In genomic region chr9:97297538-97297937, GRCm38 (mm10) we compare ENCODE assay signal across 11 mouse cellular contexts.
A peak's percentile ranks its signal among the peaks of the same experiment; 100 is the strongest.
DNase-seq lines count a peak whose midpoint lies in the region; ATAC-seq and TF ChIP-seq lines count a peak whose summit lies in the region.
"Had no signal": no experiment of that assay in that cellular context is flagged by ENCODE, and none has a peak within 500 bp of the region (broad histone marks: within the 10 kb centered on the region; RNA-seq: fewer than 3 reads in every experiment).

No protein-coding gene starts in this region.

- no peak for DNase-seq in forebrain, embryonic 10.5 days (ENCODE audit: extremely low spot score, low spot score)
- DNase-seq in embryonic facial prominence, embryonic 10.5 days (ENCODE audit: low spot score), result peak; percentile 25
- peak; percentile 69 to 70 for DNase-seq in layer of hippocampus, adult 2 months (ENCODE audit: low spot score in 2 of 2)
- no peak for DNase-seq in thymus, postnatal 10 days (ENCODE audit: low spot score in 2 of 2)
- DNase-seq in thymus, postnatal 25 days, result no peak

- no peaks in the 10 kb centered on the region for H3K9me3 ChIP-seq in forebrain, embryonic 13.5 days (replicated peaks)
- H3K9me3 ChIP-seq in forebrain, embryonic 10.5 days, result peaks cover 4% of the 10 kb centered on the region; the same call in 1 of the 2 replicates
- no peaks in the 10 kb centered on the region for H3K9me3 ChIP-seq in ES-Bruce4 (replicated peaks; ENCODE audit: control insufficient read depth, insufficient read depth, low read length, poor library complexity, severe bottlenecking)
- 0 out of 2 replicates have a peak, but pooled peaks cover 2% of the 10 kb centered on the region for H3K9me3 ChIP-seq in embryonic facial prominence, embryonic 10.5 days
- H3K9me3 ChIP-seq in midbrain, embryonic 16.5 days (replicated peaks; ENCODE audit: control insufficient read depth, low read length, poor library complexity, severe bottlenecking), result no peaks in the 10 kb centered on the region

- peak; percentile 6 for TF ChIP-seq CTCF in ES-Bruce4 (IDR thresholded peaks at IDR 0.05; ENCODE audit: low read depth, low read length)
- TF ChIP-seq CTCF in layer of hippocampus, adult 2 months (conservative IDR thresholded peaks at IDR 0.05), result peak; percentile 79

- peaks cover 10% of the 10 kb centered on the region; the same call in 1 of the 2 replicates for H3K4me1 ChIP-seq in forebrain, embryonic 13.5 days
- H3K4me1 ChIP-seq in forebrain, embryonic 10.5 days, result peaks cover 15% of the 10 kb centered on the region
- no peaks in the 10 kb centered on the region for H3K4me1 ChIP-seq in ES-Bruce4 (ENCODE audit: control insufficient read depth, insufficient read depth, low read length)
- H3K4me1 ChIP-seq in embryonic facial prominence, embryonic 10.5 days, result 0 out of 2 replicates have a peak, but pooled peaks cover 8% of the 10 kb centered on the region
- no peaks in the 10 kb centered on the region; the same call in 1 of the 2 replicates for H3K4me1 ChIP-seq in midbrain, embryonic 16.5 days (ENCODE audit: control insufficient read depth, insufficient read depth, low read length)

- TF ChIP-seq EP300 in ES-Bruce4 (IDR thresholded peaks at IDR 0.05; ENCODE audit: insufficient read depth, low read depth, low read length), result no peak

- H3K36me3 ChIP-seq in forebrain, embryonic 13.5 days (ENCODE audit: poor library complexity, severe bottlenecking), result no peaks in the 10 kb centered on the region
- H3K36me3 ChIP-seq in forebrain, embryonic 10.5 days (replicated peaks), result no peaks in the 10 kb centered on the region
- H3K36me3 ChIP-seq in ES-Bruce4 (ENCODE audit: control insufficient read depth, insufficient read depth, low read length, poor library complexity, severe bottlenecking), result no peaks in the 10 kb centered on the region
- no peaks in the 10 kb centered on the region for H3K36me3 ChIP-seq in embryonic facial prominence, embryonic 10.5 days (replicated peaks)
- H3K36me3 ChIP-seq in midbrain, embryonic 16.5 days (ENCODE audit: control insufficient read depth, insufficient read depth, low read length), result no peaks in the 10 kb centered on the region
- H3K36me3 ChIP-seq: G1E had no signal

- no peak overlapping the region for H3K27ac ChIP-seq in forebrain, embryonic 13.5 days
- no peak overlapping the region for H3K27ac ChIP-seq in forebrain, embryonic 10.5 days
- H3K27ac ChIP-seq in ES-Bruce4 (ENCODE audit: insufficient read depth, low read length), result no peak overlapping the region
- no peak overlapping the region for H3K27ac ChIP-seq in embryonic facial prominence, embryonic 10.5 days (replicated peaks)
- H3K27ac ChIP-seq in layer of hippocampus, adult 2 months, result peak overlapping the region; percentile 67; the same call in 1 of the 2 replicates
- H3K27ac ChIP-seq in midbrain, embryonic 16.5 days (ENCODE audit: low read length), result no peak overlapping the region
- H3K27ac ChIP-seq: liver, embryonic 14.5 days had no signal

- H3K27me3 ChIP-seq in forebrain, embryonic 13.5 days, result no peaks in the 10 kb centered on the region
- peaks cover 12% of the 10 kb centered on the region; the same call in 1 of the 2 replicates for H3K27me3 ChIP-seq in forebrain, embryonic 10.5 days (ENCODE audit: poor library complexity, severe bottlenecking)
- H3K27me3 ChIP-seq in ES-Bruce4 (ENCODE audit: control insufficient read depth, insufficient read depth, low read length, poor library complexity, severe bottlenecking), result no peaks in the 10 kb centered on the region
- H3K27me3 ChIP-seq in embryonic facial prominence, embryonic 10.5 days (replicated peaks; ENCODE audit: low read depth, poor library complexity, severe bottlenecking), result peaks cover 5% of the 10 kb centered on the region; the same call in 1 of the 2 replicates
- H3K27me3 ChIP-seq in midbrain, embryonic 16.5 days (ENCODE audit: control insufficient read depth, insufficient read depth, low read depth, low read length), result no peaks in the 10 kb centered on the region; the same call in 1 of the 2 replicates

- no peak for TF ChIP-seq POLR2A in ES-Bruce4 (IDR thresholded peaks at IDR 0.05; ENCODE audit: insufficient read depth, low read length)

- peak; percentile 50; the same call in 1 of the 2 replicates for ATAC-seq in forebrain, embryonic 13.5 days
- ATAC-seq in midbrain, embryonic 16.5 days, result peak; percentile 56; the same call in 1 of the 2 replicates

- 18% methylated on average over 4 of the region's 4 CpGs for WGBS in forebrain, embryonic 13.5 days
- WGBS in forebrain, embryonic 10.5 days, result 16% methylated on average over 4 of the region's 4 CpGs
- WGBS in embryonic facial prominence, embryonic 10.5 days, result 17% methylated on average over 4 of the region's 4 CpGs
- 9% methylated on average over 4 of the region's 4 CpGs for WGBS in midbrain, embryonic 16.5 days

- H3K4me3 ChIP-seq in forebrain, embryonic 13.5 days, result no peak overlapping the region
- H3K4me3 ChIP-seq in forebrain, embryonic 10.5 days, result no peak overlapping the region
- H3K4me3 ChIP-seq in ES-Bruce4 (ENCODE audit: low read depth, low read length), result no peak overlapping the region
- H3K4me3 ChIP-seq in embryonic facial prominence, embryonic 10.5 days, result no peak overlapping the region
- H3K4me3 ChIP-seq in layer of hippocampus, adult 2 months, result no peak overlapping the region
- no peak overlapping the region for H3K4me3 ChIP-seq in midbrain, embryonic 16.5 days (ENCODE audit: low read depth, low read length)
- H3K4me3 ChIP-seq: erythroblast, embryonic 14.5 days had no signal

- no peak overlapping the region for H3K9ac ChIP-seq in forebrain, embryonic 13.5 days
- H3K9ac ChIP-seq in ES-Bruce4 (ENCODE audit: low read depth, poor library complexity, severe bottlenecking), result no peak overlapping the region
- no peak overlapping the region for H3K9ac ChIP-seq in midbrain, embryonic 16.5 days (ENCODE audit: low read depth, low read length)
- H3K9ac ChIP-seq: liver, embryonic 14.5 days had no signal

- H3K4me2 ChIP-seq in forebrain, embryonic 13.5 days, result no peak overlapping the region
- H3K4me2 ChIP-seq in midbrain, embryonic 16.5 days (ENCODE audit: low read length), result 0 out of 2 replicates have a peak overlapping the region, but pooled peaks have one; percentile 5

Comparison
In these comparisons a context has a peak if more than half of its experiments do, and no peak if none do; other contexts are left out.
1. DNase-seq: peak in embryonic facial prominence, embryonic 10.5 days (single experiment) and layer of hippocampus, adult 2 months (2 of 2); none in forebrain, embryonic 10.5 days (single experiment), thymus, postnatal 10 days (0 of 2) and thymus, postnatal 25 days (single experiment).